20 mouse cellular contexts compared by ENCODE assay signal in the genomic region with DNA sequence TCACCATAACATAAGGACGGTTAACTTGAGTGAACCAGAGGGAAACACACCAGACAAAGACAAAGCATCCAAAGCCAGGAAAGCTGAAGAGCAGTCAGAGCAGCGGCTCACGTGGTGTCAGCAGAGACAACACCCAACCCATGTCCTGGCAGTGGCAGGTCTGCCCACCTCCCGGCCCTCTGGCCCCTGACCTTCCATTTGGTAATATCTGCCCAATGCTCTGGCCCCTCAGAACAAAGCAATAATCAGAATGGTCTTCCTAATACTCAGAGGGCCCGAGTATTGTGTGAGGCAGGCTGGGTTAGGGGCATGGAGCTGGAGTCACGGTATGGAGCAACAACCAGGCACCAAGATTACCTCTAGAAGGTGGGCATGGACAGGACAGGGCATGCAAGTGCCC.
"Had no signal": no experiment of that assay in that cellular context is flagged by ENCODE, and none has a peak within 500 bp of the region (broad histone marks: within the 10 kb centered on the region; RNA-seq: fewer than 3 reads in every experiment).

No protein-coding gene starts in this region.

- H3K9ac ChIP-seq: liver, embryonic 14.5 days; lung, embryonic 14.5 days; midbrain, embryonic 13.5 days; neural tube, embryonic 13.5 days; neural tube, embryonic 15.5 days had no signal

- H3K9me3 ChIP-seq: midbrain, embryonic 13.5 days; neural tube, embryonic 13.5 days; neural tube, embryonic 15.5 days had no signal

- H3K4me3 ChIP-seq: midbrain, embryonic 13.5 days; myocyte; neural tube, embryonic 13.5 days; neural tube, embryonic 15.5 days had no signal

- H3K27ac ChIP-seq: liver, embryonic 14.5 days; midbrain, embryonic 13.5 days; neural tube, embryonic 13.5 days; neural tube, embryonic 15.5 days had no signal

- DNase-seq: lung, adult 18-20 months; lung, embryonic 14.5 days; lung, postnatal 14 days; lung, postnatal 4 days; retina, postnatal 1 day; right cerebral cortex, adult 18-20 months; right cerebral cortex, postnatal 25 days; right cerebral cortex, postnatal 4 days; spleen, adult 18-20 months; thymus, adult 2 months; thymus, postnatal 14 days; thymus, postnatal 36 days had no signal

- H3K4me2 ChIP-seq: lung, embryonic 14.5 days; midbrain, embryonic 11.5 days; midbrain, embryonic 13.5 days; neural tube, embryonic 13.5 days; neural tube, embryonic 15.5 days had no signal

- H3K27me3 ChIP-seq: midbrain, embryonic 13.5 days; neural tube, embryonic 13.5 days; neural tube, embryonic 15.5 days had no signal

- ATAC-seq: lung, postnatal 0 days; midbrain, embryonic 13.5 days; midbrain, embryonic 16.5 days had no signal
